ENCODE assay signal across 14 mouse cellular contexts in the genomic region with DNA sequence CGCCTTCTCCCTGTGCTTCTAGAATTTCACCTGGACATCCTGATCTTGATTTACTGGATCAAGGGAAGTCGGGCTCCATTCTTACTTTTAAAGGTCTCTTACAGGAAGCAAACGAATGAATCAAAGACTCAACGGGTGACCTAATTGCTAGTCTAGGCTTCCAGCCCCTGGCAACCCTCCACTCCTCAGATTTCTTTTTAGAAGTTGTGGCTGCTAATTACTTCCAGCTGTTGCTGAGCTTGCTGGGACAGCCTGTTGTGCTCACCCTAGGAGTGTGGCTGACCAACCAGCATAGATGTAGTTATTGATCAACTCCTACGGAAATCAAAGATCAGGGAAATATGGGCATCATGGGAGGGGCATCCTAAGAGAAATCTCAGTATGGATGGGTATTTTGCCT. TPM values are rescaled to one million over a fixed set of nuclear protein-coding genes. Genes with fewer than 3 reads are reported as not detected.
DNase-seq lines count a peak whose midpoint lies in the region; ATAC-seq and TF ChIP-seq lines count a peak whose summit lies in the region.
"Had no signal": no experiment of that assay in that cellular context is flagged by ENCODE, and none has a peak within 500 bp of the region (broad histone marks: within the 10 kb centered on the region; RNA-seq: fewer than 3 reads in every experiment).

No protein-coding gene starts in this region.

- no peaks in the 10 kb centered on the region for H3K27me3 ChIP-seq in embryonic facial prominence, embryonic 10.5 days (replicated peaks; ENCODE audit: low read depth, poor library complexity, severe bottlenecking)
- no peaks in the 10 kb centered on the region for H3K27me3 ChIP-seq in limb, embryonic 15.5 days
- H3K27me3 ChIP-seq in hindbrain, embryonic 10.5 days (ENCODE audit: insufficient read depth, poor library complexity, severe bottlenecking) = no peaks in the 10 kb centered on the region
- H3K27me3 ChIP-seq: neural tube, embryonic 12.5 days had no signal

- no peak for TF ChIP-seq CTCF in lung, adult 2 months (IDR thresholded peaks at IDR 0.05; ENCODE audit: insufficient read depth, low read length)
- TF ChIP-seq CTCF in left cerebral cortex, adult 2 months (IDR thresholded peaks at IDR 0.05) = no peak

- 68% methylated on average over 5 of the region's 5 CpGs for WGBS in lung, adult 2 months
- WGBS in embryonic facial prominence, embryonic 10.5 days = 34% methylated on average over 5 of the region's 5 CpGs
- 15% methylated on average over 5 of the region's 5 CpGs for WGBS in limb, embryonic 15.5 days
- WGBS in hindbrain, embryonic 10.5 days = 68% methylated on average over 5 of the region's 5 CpGs

- peak; percentile 75; the same call in 1 of the 2 replicates for ATAC-seq in limb, embryonic 15.5 days (ENCODE audit: insufficient number of reproducible peaks, low FRiP score, low TSS enrichment, low read depth)
- ATAC-seq in frontal cortex, adult (ENCODE audit: low TSS enrichment) = no peak

- intact Hi-C loops in left cerebral cortex, adult 2 months (cut with DNase I) = no loop called here

- DNase-seq in lung, postnatal 25 days (ENCODE audit: low spot score) = peak; percentile 14
- DNase-seq in lung, adult 2 months = no peak
- peak; percentile 60 for DNase-seq in embryonic facial prominence, embryonic 10.5 days (ENCODE audit: low spot score)
- peak; percentile 70 for DNase-seq in heart, adult 8-10 months (ENCODE audit: low spot score)
- DNase-seq in left cerebral cortex, adult 2 months (ENCODE audit: extremely low spot score in 1 of 2, low spot score in 2 of 2) = no peak
- no peak for DNase-seq in hindbrain, embryonic 10.5 days (ENCODE audit: low spot score)
- DNase-seq: liver; thymus, postnatal 36 days had no signal

- H3K9ac ChIP-seq in limb, embryonic 15.5 days = no peak overlapping the region
- H3K9ac ChIP-seq: neural tube, embryonic 12.5 days had no signal

- H3K4me2 ChIP-seq in limb, embryonic 15.5 days = no peak overlapping the region
- H3K4me2 ChIP-seq: neural tube, embryonic 12.5 days had no signal

- no peak overlapping the region for H3K4me3 ChIP-seq in lung, adult 2 months (replicated peaks; ENCODE audit: extremely low read depth, low read depth, low read length)
- no peak overlapping the region for H3K4me3 ChIP-seq in embryonic facial prominence, embryonic 10.5 days
- no peak overlapping the region for H3K4me3 ChIP-seq in limb, embryonic 15.5 days
- H3K4me3 ChIP-seq in left cerebral cortex, adult 2 months = no peak overlapping the region
- no peak overlapping the region for H3K4me3 ChIP-seq in hindbrain, embryonic 10.5 days
- H3K4me3 ChIP-seq: erythroblast, embryonic 14.5 days; layer of hippocampus, adult 2 months; neural tube, embryonic 12.5 days had no signal

- peak overlapping the region; percentile 74 for H3K27ac ChIP-seq in embryonic facial prominence, embryonic 10.5 days (replicated peaks)
- H3K27ac ChIP-seq in limb, embryonic 15.5 days = no peak overlapping the region
- no peak overlapping the region for H3K27ac ChIP-seq in left cerebral cortex, adult 2 months
- H3K27ac ChIP-seq in hindbrain, embryonic 10.5 days = no peak overlapping the region
- H3K27ac ChIP-seq: layer of hippocampus, adult 2 months; neural tube, embryonic 12.5 days had no signal

- no peak for TF ChIP-seq POLR2A in lung, adult 2 months (IDR thresholded peaks at IDR 0.05; ENCODE audit: borderline replicate concordance, extremely low read depth, low read depth, low read length)

- H3K4me1 ChIP-seq in lung, adult 2 months (ENCODE audit: control insufficient read depth, insufficient read depth, low read length) = no peaks in the 10 kb centered on the region
- peaks cover 13% of the 10 kb centered on the region for H3K4me1 ChIP-seq in embryonic facial prominence, embryonic 10.5 days
- peaks cover 2% of the 10 kb centered on the region; the same call in 1 of the 2 replicates for H3K4me1 ChIP-seq in limb, embryonic 15.5 days
- 0 out of 2 replicates have a peak, but pooled peaks cover 2% of the 10 kb centered on the region for H3K4me1 ChIP-seq in hindbrain, embryonic 10.5 days (replicated peaks)
- H3K4me1 ChIP-seq: neural tube, embryonic 12.5 days had no signal

- no peaks in the 10 kb centered on the region for H3K36me3 ChIP-seq in embryonic facial prominence, embryonic 10.5 days (replicated peaks)
- H3K36me3 ChIP-seq in limb, embryonic 15.5 days = no peaks in the 10 kb centered on the region
- H3K36me3 ChIP-seq in hindbrain, embryonic 10.5 days = no peaks in the 10 kb centered on the region
- H3K36me3 ChIP-seq: neural tube, embryonic 12.5 days had no signal

- no peaks in the 10 kb centered on the region for H3K9me3 ChIP-seq in embryonic facial prominence, embryonic 10.5 days
- H3K9me3 ChIP-seq in limb, embryonic 15.5 days = no peaks in the 10 kb centered on the region
- no peaks in the 10 kb centered on the region for H3K9me3 ChIP-seq in hindbrain, embryonic 10.5 days
- H3K9me3 ChIP-seq: neural tube, embryonic 12.5 days had no signal

RNA-seq across cellular contexts. Expression of a gene that starts 14.7 kb away (rescaled TPM):
- polyA plus RNA-seq in lung, adult 2 months (2012; rRNA removed) = 2.8 and 7.2 TPM in 2 replicates
- polyA plus RNA-seq in embryonic facial prominence, embryonic 10.5 days (2016; fragmentation: Nextera tagmentation; extraction: Ambion mirVana) = 0.28 and 0.50 TPM in 2 replicates
- 10 to 100 TPM; 11.6 to 58.3 (median 12.3) TPM for total RNA-seq in heart, adult 8-10 months (2022)
- 1.6 and 2.2 TPM in 2 replicates for polyA plus RNA-seq in limb, embryonic 15.5 days (2015; fragmentation: Nextera tagmentation; extraction: Ambion mirVana)
- 10 to 100 TPM in 1 of 2 experiments, 1 to 10 TPM in 1; 5.7 to 13.1 TPM for total RNA-seq in left cerebral cortex, adult 2 months (2021)
- polyA plus RNA-seq in hindbrain, embryonic 10.5 days (2016; fragmentation: Nextera tagmentation; extraction: Ambion mirVana) = 0.22 and 0.49 TPM in 2 replicates
- polyA plus RNA-seq: erythroblast, embryonic 14.5 days; small intestine, adult 2 months had no signal

Comparison
In these comparisons a context has a peak if more than half of its experiments do, and no peak if none do; other contexts are left out.
1. DNase-seq: peak in lung, postnatal 25 days (single experiment), embryonic facial prominence, embryonic 10.5 days (single experiment) and heart, adult 8-10 months (single experiment); none in lung, adult 2 months (single experiment), left cerebral cortex, adult 2 months (0 of 2) and hindbrain, embryonic 10.5 days (single experiment).